Mouse (Mus musculus) MEL (cell line): Measurements from ENCODE around the gene Trp53rkb. TPM values are rescaled to one million over a fixed set of nuclear protein-coding genes. Genes with fewer than 3 reads are reported as not detected.
"Not testable (repeated sequence)": the region's sequence is repeated elsewhere in the genome, so short reads cannot be mapped to it uniquely, and the experiment has no call there.

Experiments
- DNase-seq: peaks from one replicate; pipeline ENCODE4 v3.0.0; 2011; ENCODE audit warnings: low read depth, low spot score
- H3K27ac ChIP-seq: 2 replicates; pipeline ENCODE4 v1.5.1; 2012; ENCODE audit warnings: low read depth, mild to moderate bottlenecking, control low read depth, low read length, moderate library complexity; ENCODE audit not compliant: control insufficient read depth
- H3K27me3 ChIP-seq, 2 experiments: fragments of 150-350 bp in 1 of 2; sonication (generic) in 1 of 2; 2 replicates each; pipeline ENCODE4 v1.6.1; 2012; ENCODE audit warnings: low read length in 2 of 2, mild to moderate bottlenecking in 2 of 2, improper control_type of control experiment in 1 of 2, moderate library complexity in 1 of 2; ENCODE audit not compliant: insufficient read depth in 2 of 2, control insufficient read depth in 1 of 2
- H3K36me3 ChIP-seq, 2 experiments: 2 replicates each; pipeline ENCODE4 v1.6.1; 2012 to 2014; ENCODE audit warnings: low read length in 2 of 2, improper control_type of control experiment in 1 of 2, inconsistent platforms in 1 of 2, mild to moderate bottlenecking in 1 of 2; ENCODE audit not compliant: insufficient read depth in 2 of 2, control insufficient read depth in 1 of 2
- H3K4me1 ChIP-seq, 2 experiments: fragments of 150-350 bp in 1 of 2; sonication (generic) in 1 of 2; 2 replicates each; pipeline ENCODE4 v1.6.1; 2012; ENCODE audit warnings: low read length in 2 of 2, improper control_type of control experiment in 1 of 2, mild to moderate bottlenecking in 1 of 2; ENCODE audit not compliant: insufficient read depth in 2 of 2, control insufficient read depth in 1 of 2
- H3K4me3 ChIP-seq, 2 experiments: fragments of 150-350 bp in 1 of 2; sonication (generic) in 1 of 2; 2 replicates each; pipeline ENCODE4 v1.5.1; 2012; ENCODE audit warnings: low read depth in 2 of 2, low read length in 2 of 2, mild to moderate bottlenecking in 2 of 2, moderate library complexity in 2 of 2, control low read depth in 1 of 2, improper control_type of control experiment in 1 of 2; ENCODE audit not compliant: control insufficient read depth in 1 of 2, insufficient read depth in 1 of 2
- H3K79me2 ChIP-seq: 2 replicates; pipeline ENCODE4 v1.6.1; 2012; ENCODE audit warnings: mild to moderate bottlenecking, low read length, moderate library complexity; ENCODE audit not compliant: control insufficient read depth, poor library complexity, insufficient read depth
- H3K9ac ChIP-seq: 2 replicates; pipeline ENCODE4 v1.6.1; 2012; ENCODE audit warnings: low read depth, mild to moderate bottlenecking, control low read depth, low read length, moderate library complexity; ENCODE audit not compliant: control insufficient read depth, poor library complexity, severe bottlenecking
- H3K9me3 ChIP-seq: fragments of 150-350 bp; sonication (generic); replicated peaks from 2 replicates; pipeline ENCODE4 v1.6.1; 2012; ENCODE audit warnings: mild to moderate bottlenecking, low read length, improper control_type of control experiment, moderate library complexity; ENCODE audit not compliant: insufficient read depth
- BHLHE40 ChIP-seq: IDR thresholded peaks from 2 replicates; pipeline ENCODE4 v1.6.1; 2012; ENCODE audit warnings: low read depth, mild to moderate bottlenecking, inconsistent platforms, low read length, improper control_type of control experiment, borderline replicate concordance
- CHD1 ChIP-seq: IDR thresholded peaks from 2 replicates; pipeline ENCODE4 v1.6.1; 2012; ENCODE audit warnings: low read depth, mild to moderate bottlenecking, inconsistent platforms, low read length, improper control_type of control experiment
- CHD2 ChIP-seq: IDR thresholded peaks from 2 replicates; pipeline ENCODE4 v1.6.1; 2011; ENCODE audit warnings: low read length, improper control_type of control experiment
- CTCF ChIP-seq, 3 experiments: IDR thresholded peaks in 2 of 3; conservative IDR thresholded peaks in 1 of 3; 2 replicates each; pipeline ENCODE4 v1.5.1; 2011 to 2012; ENCODE audit warnings: low read length in 3 of 3, low read depth in 2 of 3, mild to moderate bottlenecking in 2 of 3, improper control_type of control experiment in 1 of 3, inconsistent platforms in 1 of 3, mixed read lengths in 1 of 3, moderate library complexity in 1 of 3; ENCODE audit not compliant: control insufficient read depth in 1 of 3, insufficient read depth in 1 of 3, poor library complexity in 1 of 3, severe bottlenecking in 1 of 3
- E2F4 ChIP-seq: IDR thresholded peaks from 2 replicates; pipeline ENCODE4 v1.6.1; 2011; ENCODE audit warnings: low read depth, low read length, improper control_type of control experiment, borderline replicate concordance
- JUND ChIP-seq: IDR thresholded peaks from 2 replicates; pipeline ENCODE4 v1.6.1; 2011; ENCODE audit warnings: low read depth, mild to moderate bottlenecking, improper control_type of control experiment, low read length
- KAT2A ChIP-seq: conservative IDR thresholded peaks from 2 replicates; pipeline ENCODE4 v1.6.1; 2012; ENCODE audit warnings: low read depth, low read length, improper control_type of control experiment, inconsistent platforms
- MAX ChIP-seq: IDR thresholded peaks from 2 replicates; pipeline ENCODE4 v1.6.1; 2011; ENCODE audit warnings: low read length, improper control_type of control experiment
- MEF2A ChIP-seq: IDR thresholded peaks from 2 replicates; pipeline ENCODE4 v1.6.1; 2014; ENCODE audit warnings: low read depth, mild to moderate bottlenecking, inconsistent platforms, low read length, improper control_type of control experiment; ENCODE audit not compliant: poor library complexity, insufficient replicate concordance, severe bottlenecking; ENCODE audit errors: extremely low read depth
- MXI1 ChIP-seq: IDR thresholded peaks from 2 replicates; pipeline ENCODE4 v1.6.1; 2011; ENCODE audit warnings: mild to moderate bottlenecking, low read depth, low read length, improper control_type of control experiment
- MYC ChIP-seq: IDR thresholded peaks from 2 replicates; pipeline ENCODE4 v1.6.1; 2011; ENCODE audit warnings: low read depth, mild to moderate bottlenecking, low read length, improper control_type of control experiment, moderate library complexity
- NRF1 ChIP-seq: IDR thresholded peaks from 2 replicates; pipeline ENCODE4 v1.6.1; 2014; ENCODE audit warnings: low read depth, mild to moderate bottlenecking, inconsistent platforms, low read length, improper control_type of control experiment, moderate library complexity; ENCODE audit not compliant: poor library complexity, insufficient read depth, severe bottlenecking
- POLR2AphosphoS2 ChIP-seq: IDR thresholded peaks from 2 replicates; pipeline ENCODE4 v1.6.1; 2011; ENCODE audit warnings: low read length, improper control_type of control experiment
- POLR2AphosphoS5 ChIP-seq: IDR thresholded peaks from 2 replicates; pipeline ENCODE4 v1.6.1; 2012; ENCODE audit warnings: low read depth, borderline replicate concordance, mild to moderate bottlenecking, inconsistent platforms, low read length, moderate library complexity, mixed read lengths
- RAD21 ChIP-seq: IDR thresholded peaks from 2 replicates; pipeline ENCODE4 v1.6.1; 2011; ENCODE audit warnings: mild to moderate bottlenecking, low read depth, low read length, improper control_type of control experiment
- RCOR1 ChIP-seq: IDR thresholded peaks from 2 replicates; pipeline ENCODE4 v1.6.1; 2012; ENCODE audit warnings: low read depth, mild to moderate bottlenecking, inconsistent platforms, low read length, improper control_type of control experiment
- SIN3A ChIP-seq: IDR thresholded peaks from 2 replicates; pipeline ENCODE4 v1.6.1; 2012; ENCODE audit warnings: low read length, improper control_type of control experiment, inconsistent platforms
- SMC3 ChIP-seq: IDR thresholded peaks from 2 replicates; pipeline ENCODE4 v1.6.1; 2011; ENCODE audit warnings: low read depth, low read length, improper control_type of control experiment
- TBP ChIP-seq: IDR thresholded peaks from 2 replicates; pipeline ENCODE4 v1.8.0; 2011; ENCODE audit warnings: low read depth, low read length, improper control_type of control experiment
- UBTF ChIP-seq: IDR thresholded peaks from 2 replicates; pipeline ENCODE4 v1.6.1; 2012; ENCODE audit warnings: low read depth, mild to moderate bottlenecking, inconsistent platforms, low read length, improper control_type of control experiment, moderate library complexity, borderline replicate concordance; ENCODE audit not compliant: insufficient read depth
- USF1 ChIP-seq: IDR thresholded peaks from 2 replicates; pipeline ENCODE4 v1.6.1; 2014; ENCODE audit warnings: low read depth, mild to moderate bottlenecking, inconsistent platforms, low read length, improper control_type of control experiment, moderate library complexity
- USF2 ChIP-seq, 2 experiments: IDR thresholded peaks; 2 replicates each; pipeline ENCODE4 v1.6.1; 2011 to 2012; ENCODE audit warnings: improper control_type of control experiment in 2 of 2, low read length in 2 of 2, borderline replicate concordance in 1 of 2, inconsistent platforms in 1 of 2, low read depth in 1 of 2, mild to moderate bottlenecking in 1 of 2; ENCODE audit not compliant: insufficient read depth in 1 of 2
- ZC3H11A ChIP-seq: IDR thresholded peaks from 2 replicates; pipeline ENCODE4 v1.6.1; 2012; ENCODE audit warnings: low read depth, mild to moderate bottlenecking, inconsistent platforms, low read length, improper control_type of control experiment
- ZNF384 ChIP-seq: IDR thresholded peaks from 2 replicates; pipeline ENCODE4 v1.6.1; 2012; ENCODE audit warnings: low read depth, mild to moderate bottlenecking, inconsistent platforms, low read length, improper control_type of control experiment
- polyA plus RNA-seq, 2 experiments: library from polyadenylated mRNA; stranded (reverse) in 1 of 2; unstranded in 1 of 2; fragments of >175 nt in 1 of 2; fragments of >200 nt in 1 of 2; gene quantifications; 2 replicates each; pipeline versions ENCODE4 v1.2.1 to v1.2.4; 2012; ENCODE audit warnings: low replicate concordance in 2 of 2, low read depth in 1 of 2; ENCODE audit not compliant: insufficient read length in 2 of 2, insufficient read depth in 1 of 2, missing spikeins in 1 of 2
- total RNA-seq: library from RNA; depleted of rRNA; stranded (reverse); fragments of 300-350 nt; gene quantifications from 2 replicates; pipeline ENCODE4 v1.2.3, GENCODE M21; 2012

Trp53rkb gene
- total and polyA plus RNA-seq, 3 experiments, result 6.8 to 8.9 TPM; not detected in 1

GRCm38 (mm10) chr2:166746261-166746913 is 45.9 kb upstream of the Trp53rkb start:
- H3K27ac ChIP-seq, result peak overlapping the region; percentile 14
- 0 out of 2 replicates have a peak, but pooled peaks have one; percentile 70 for TF ChIP-seq MAX
- peak; percentile 80; the same call in 1 of the 2 replicates for TF ChIP-seq BHLHE40
- TF ChIP-seq USF2 (IDR thresholded peaks at IDR 0.05; ENCODE audit: borderline replicate concordance in 1 of 2, insufficient read depth in 1 of 2, low read depth in 1 of 2, low read length in 2 of 2), result peak in 1 of 2 experiments; percentile 66; a peak in 1 of 4 replicates
- peak; percentile 89 for TF ChIP-seq USF1
- TF ChIP-seq E2F4, result peak; percentile 64; the same call in 1 of the 2 replicates
- not testable (repeated sequence) for H3K9me3 ChIP-seq, H3K27me3 ChIP-seq, H3K36me3 ChIP-seq, H3K79me2 ChIP-seq
- peak overlapping the region; percentile 44 for H3K9ac ChIP-seq
- peaks cover 6 to 14% of the 10 kb centered on the region in 2 experiments for H3K4me1 ChIP-seq
- DNase-seq, result peak; percentile 71
- peak overlapping the region; percentile 3 to 38; a peak in 2 of 4 replicates for H3K4me3 ChIP-seq

- Histone ChIP-seq H3K4me3 (no peak overlapping the region), H3K36me3 (peaks cover 0 to 12% of the 10 kb centered on the region in 2 experiments; a peak in 2 of 4 replicates), H3K9ac (no peak overlapping the region), H3K9me3 (no peaks in the 10 kb centered on the region), H3K27ac (no peak overlapping the region), H3K4me1 (peaks cover 2 to 27% of the 10 kb centered on the region in 2 experiments; a peak in 3 of 4 replicates), H3K27me3 (peaks cover 0 to 2% of the 10 kb centered on the region in 2 experiments; a peak in 1 of 4 replicates), H3K79me2 (no peaks in the 10 kb centered on the region)
- TF ChIP-seq CHD2, result no peak
- TF ChIP-seq RAD21, result no peak
- TF ChIP-seq RCOR1, result no peak
- TF ChIP-seq MEF2A, result no peak
- TF ChIP-seq POLR2AphosphoS2, result no peak
- TF ChIP-seq KAT2A, result no peak
- TF ChIP-seq SIN3A, result no peak
- no peak for TF ChIP-seq UBTF
- TF ChIP-seq POLR2AphosphoS5, result no peak
- no peak for TF ChIP-seq CTCF (IDR thresholded peaks at IDR 0.05 in 2 of 3, conservative IDR thresholded peaks at IDR 0.05 in 1 of 3; ENCODE audit: control insufficient read depth in 1 of 3, insufficient read depth in 1 of 3, low read depth in 2 of 3, low read length in 3 of 3, poor library complexity in 1 of 3, severe bottlenecking in 1 of 3)
- TF ChIP-seq USF2 (IDR thresholded peaks at IDR 0.05; ENCODE audit: borderline replicate concordance in 1 of 2, insufficient read depth in 1 of 2, low read depth in 1 of 2, low read length in 2 of 2), result no peak
- no peak for TF ChIP-seq TBP
- TF ChIP-seq JUND, result no peak
- TF ChIP-seq SMC3, result no peak
- no peak for TF ChIP-seq CHD1
- no peak for TF ChIP-seq MXI1
- TF ChIP-seq MYC, result no peak
- no peak for TF ChIP-seq NRF1
- no peak for TF ChIP-seq ZNF384
- no peak for TF ChIP-seq ZC3H11A
- DNase-seq, result no peak
These were observed 41.6 kb upstream of the Trp53rkb start for GRCm38 (mm10) chr2:166750620-166751191.
